Mouse (Mus musculus) liver, embryonic 14.5 days (tissue): ENCODE measurements around the gene Trim80.

Experiments used
- CTCF ChIP-seq: IDR thresholded peaks from 2 replicates; pipeline ENCODE4 v1.5.1; 2016; ENCODE audit warnings: antibody characterized with exemption, low read depth, control low read depth
- EP300 ChIP-seq: IDR thresholded peaks from 2 replicates; pipeline ENCODE4 v1.6.1; 2016; ENCODE audit warnings: antibody characterized with exemption, low read depth

- TF ChIP-seq CTCF (no peak), EP300 (no peak)
These were observed 17.1 kb downstream of the Trim80 start for GRCm38 (mm10) chr11:115457405-115457804.
